Mouse (Mus musculus) limb, embryonic 10.5 days (tissue): ENCODE measurements around the gene Cul4a. TPM values are rescaled to one million over a fixed set of nuclear protein-coding genes. Genes with fewer than 3 reads are reported as not detected.
A peak's percentile ranks its signal among the peaks of the same experiment; 100 is the strongest.

Source experiments
- DNase-seq: peaks from one replicate; pipeline ENCODE4 v3.0.0-alpha.2; 2017; ENCODE audit warnings: low spot score
- H3K27ac ChIP-seq: fragments of 300-500 bp; sonication (generic); 2 replicates; pipeline ENCODE4 v1.5.1; 2016; ENCODE audit warnings: mild to moderate bottlenecking
- H3K27me3 ChIP-seq: fragments of 300-500 bp; sonication (generic); 2 replicates; pipeline ENCODE4 v1.6.1; 2016; ENCODE audit warnings: low read depth, mild to moderate bottlenecking; ENCODE audit not compliant: poor library complexity, severe bottlenecking
- H3K36me3 ChIP-seq: fragments of 300-500 bp; sonication (generic); 2 replicates; pipeline ENCODE4 v1.6.1; 2016; ENCODE audit warnings: mild to moderate bottlenecking, moderate library complexity
- H3K4me1 ChIP-seq: fragments of 300-500 bp; sonication (generic); 2 replicates; pipeline ENCODE4 v1.6.1; 2016
- H3K4me3 ChIP-seq: fragments of 300-500 bp; sonication (generic); 2 replicates; pipeline ENCODE4 v1.5.1; 2016; ENCODE audit warnings: mild to moderate bottlenecking, moderate library complexity
- H3K9me3 ChIP-seq: fragments of 300-500 bp; sonication (generic); replicated peaks from 2 replicates; pipeline ENCODE4 v1.6.1; 2016; ENCODE audit warnings: mild to moderate bottlenecking
- WGBS: fragments of 180-500 bp; shearing (Covaris S2); methylation state at CpG from one replicate; pipeline ENCODE4 v1.1.7; 2016; 5-methylcytosine and 5-hydroxymethylcytosine counted together
- microRNA counts: library from miRNA; unstranded; fragments of <30 nt; microRNA quantifications from one replicate; lab custom pipeline; 2017
- microRNA-seq: library from miRNA; unstranded; fragments of <30 nt; microRNA quantifications from one replicate; pipeline ENCODE4, GENCODE M21; 2017
- polyA plus RNA-seq: library from polyadenylated mRNA; unstranded; fragments of >200 nt; fragmentation: Nextera tagmentation; extraction: Ambion mirVana; gene quantifications from 2 replicates; pipeline ENCODE4 v1.2.1, GENCODE M21; 2016

Cul4a gene
- polyA plus RNA-seq, 1 experiment from 2014 or later, result 104 TPM

GRCm38 (mm10) chr8:13188857-13189256, 83.4 kb downstream of the Cul4a start:
- no peak overlapping the region for H3K4me3 ChIP-seq
- no peaks in the 10 kb centered on the region for H3K9me3 ChIP-seq
- no peaks in the 10 kb centered on the region for H3K4me1 ChIP-seq
- no peak overlapping the region for H3K27ac ChIP-seq
- no peaks in the 10 kb centered on the region for H3K27me3 ChIP-seq
- 96% methylated on average over 1 of the region's 1 CpGs for WGBS
- no peak for DNase-seq
- H3K36me3 ChIP-seq, result peaks cover 3% of the 10 kb centered on the region; the same call in 1 of the 2 replicates

GRCm38 (mm10) chr8:13190235-13190634, 84.8 kb downstream of the Cul4a start:
- no peak overlapping the region for H3K4me3 ChIP-seq
- H3K27ac ChIP-seq, result no peak overlapping the region
- H3K4me1 ChIP-seq, result no peaks in the 10 kb centered on the region
- no peaks in the 10 kb centered on the region for H3K27me3 ChIP-seq
- DNase-seq, result no peak
- H3K36me3 ChIP-seq, result peaks cover 3% of the 10 kb centered on the region; the same call in 1 of the 2 replicates
- H3K9me3 ChIP-seq, result no peaks in the 10 kb centered on the region
- WGBS, result 92% methylated on average over 8 of the region's 8 CpGs

GRCm38 (mm10) chr8:13194818-13195217, 89.4 kb downstream of the Cul4a start:
- Histone ChIP-seq H3K4me3 (no peak overlapping the region), H3K4me1 (peaks cover 4% of the 10 kb centered on the region), H3K27ac (no peak overlapping the region), H3K27me3 (peaks cover 29% of the 10 kb centered on the region), H3K9me3 (no peaks in the 10 kb centered on the region), H3K36me3 (no peaks in the 10 kb centered on the region)
- WGBS, result 57% methylated on average over 10 of the region's 10 CpGs
- no peak for DNase-seq

GRCm38 (mm10) chr8:13197493-13197892, 92.1 kb downstream of the Cul4a start:
- H3K36me3 ChIP-seq, result no peaks in the 10 kb centered on the region
- WGBS, result 88% methylated on average over 5 of the region's 5 CpGs
- no peak for DNase-seq
- H3K9me3 ChIP-seq, result no peaks in the 10 kb centered on the region
- H3K4me1 ChIP-seq, result peaks cover 18% of the 10 kb centered on the region
- H3K4me3 ChIP-seq, result no peak overlapping the region
- no peak overlapping the region for H3K27ac ChIP-seq
- H3K27me3 ChIP-seq, result peaks cover 56% of the 10 kb centered on the region

MicroRNA genes within 50 kb of the gene (microRNA counts, 519-probe panel; counts per million panel counts)
- 684 counts per million, percentile 72 among the panel's probes with 10 or more counts for microRNA mmu-miR-1968 (lab: Ali Mortazavi, UCI)

Small RNA genes within 50 kb of the gene (microRNA-seq; reads per million reads assigned to microRNA genes)
- gene Mir1968, result 16.1 reads per million, percentile 26 among the genes with 10 or more reads in this experiment
- not detected for gene Mir7065

Other genes with a start within 250 kb of the Cul4a start
- gene Mcf2l, start 231.8 kb upstream of the Cul4a start, polyA plus RNA-seq, result 5.7 and 10.3 TPM in 2 replicates
- gene F7, start 79.6 kb upstream of the Cul4a start, polyA plus RNA-seq, result not detected in 2 replicates
- 0.53 and 0.64 TPM in 2 replicates for gene F10, start 68.3 kb upstream of the Cul4a start, polyA plus RNA-seq
- 0.20 and 0.33 TPM in 2 replicates for gene Proz, start 44.7 kb upstream of the Cul4a start, polyA plus RNA-seq
- 62.9 and 65.8 TPM in 2 replicates for gene Pcid2, start 162 bp upstream of the Cul4a start, polyA plus RNA-seq
- 186 and 196 TPM in 2 replicates for gene Lamp1, start 53.5 kb downstream of the Cul4a start, polyA plus RNA-seq
- 16.0 and 18.8 TPM in 2 replicates for gene Grtp1, start 95.0 kb downstream of the Cul4a start, polyA plus RNA-seq
- 0.14 TPM in 1 of 2 replicates, not detected in the other for gene Adprhl1, start 148.5 kb downstream of the Cul4a start, polyA plus RNA-seq
- gene Dcun1d2, start 182.5 kb downstream of the Cul4a start, polyA plus RNA-seq, result 19.9 and 23.3 TPM in 2 replicates
- gene Tmco3, start 182.6 kb downstream of the Cul4a start, polyA plus RNA-seq, result 32.1 and 37.5 TPM in 2 replicates
- 183 and 197 TPM in 2 replicates for gene Tfdp1, start 233.1 kb downstream of the Cul4a start, polyA plus RNA-seq